Mouse (Mus musculus): ENCODE data around the gene Slc28a1.

GRCm38 (mm10) chr7:81189180-81189579, 74.6 kb downstream of the Slc28a1 start:
- TF ChIP-seq CTCF (conservative IDR thresholded peaks at IDR 0.05; ENCODE audit: low read length) = no peak
- TF ChIP-seq NANOG (IDR thresholded peaks at IDR 0.05; ENCODE audit: borderline replicate concordance, low read length) = no peak
- TF ChIP-seq POU5F1 (IDR thresholded peaks at IDR 0.05; ENCODE audit: borderline replicate concordance, low read length) = no peak

Data from E14TG2a.4 (cell line).